Mouse (Mus musculus) intestine, postnatal 0 days (tissue): Measurements from ENCODE around the gene Hdac4. TPM values are rescaled to one million over a fixed set of nuclear protein-coding genes. Genes with fewer than 3 reads are reported as not detected.

Experiments
- ATAC-seq: fragments of 200-750 bp; cut with Nextera tagmentation; 2 replicates; pipeline ENCODE4 v1.8.0; 2017; ENCODE audit warnings: mild to moderate bottlenecking, moderate TSS enrichment, moderate library complexity
- H3K27ac ChIP-seq: fragments of 300-500 bp; sonication (generic); 2 replicates; pipeline ENCODE4 v1.5.1; 2014; ENCODE audit warnings: mild to moderate bottlenecking, low read depth, low read length, moderate library complexity
- H3K27me3 ChIP-seq: fragments of 300-500 bp; sonication (generic); replicated peaks from 2 replicates; pipeline ENCODE4 v1.6.1; 2014; ENCODE audit warnings: low read length, mixed read lengths; ENCODE audit not compliant: control insufficient read depth, insufficient read depth
- H3K36me3 ChIP-seq: fragments of 300-500 bp; sonication (generic); 2 replicates; pipeline ENCODE4 v1.6.1; 2014; ENCODE audit warnings: mild to moderate bottlenecking, moderate library complexity; ENCODE audit not compliant: control insufficient read depth, insufficient read depth
- H3K4me1 ChIP-seq: fragments of 300-500 bp; sonication (generic); replicated peaks from 2 replicates; pipeline ENCODE4 v1.6.1; 2014; ENCODE audit warnings: antibody characterized with exemption, low read length, mixed read lengths; ENCODE audit not compliant: control insufficient read depth, insufficient read depth
- H3K4me2 ChIP-seq: fragments of 300-500 bp; sonication (generic); replicated peaks from 2 replicates; pipeline ENCODE4 v1.6.1; 2014; ENCODE audit warnings: low read depth, mild to moderate bottlenecking, moderate library complexity
- H3K4me3 ChIP-seq: fragments of 300-500 bp; sonication (generic); 2 replicates; pipeline ENCODE4 v1.5.1; 2014; ENCODE audit warnings: low read depth, low read length
- H3K9ac ChIP-seq: fragments of 300-500 bp; sonication (generic); 2 replicates; pipeline ENCODE4 v1.6.1; 2014; ENCODE audit warnings: mild to moderate bottlenecking, low read depth, low read length
- H3K9me3 ChIP-seq: fragments of 300-500 bp; sonication (generic); 2 replicates; pipeline ENCODE4 v1.6.1; 2016; ENCODE audit warnings: mixed run types; ENCODE audit not compliant: control insufficient read depth
- CTCF ChIP-seq: sonication (generic); IDR thresholded peaks from 2 replicates; pipeline ENCODE4 v1.5.1; 2016; ENCODE audit warnings: low read depth, mild to moderate bottlenecking, control low read depth, antibody characterized with exemption, moderate library complexity
- WGBS: fragments of 180-500 bp; shearing (Covaris S2); extraction: QIAGEN DNeasy Blood & Tissue Kit; methylation state at CpG from one replicate; pipeline ENCODE4 v1.1.7; 2014; 5-methylcytosine and 5-hydroxymethylcytosine counted together
- polyA plus RNA-seq: library from polyadenylated mRNA; unstranded; fragments of >200 nt; fragmentation: Nextera tagmentation; extraction: Ambion mirVana; gene quantifications from 2 replicates; pipeline ENCODE4 v1.2.1, GENCODE M21; 2015

Gene Hdac4
- polyA plus RNA-seq, 1 experiment from 2014 or later: 6.7 TPM

DNA sequence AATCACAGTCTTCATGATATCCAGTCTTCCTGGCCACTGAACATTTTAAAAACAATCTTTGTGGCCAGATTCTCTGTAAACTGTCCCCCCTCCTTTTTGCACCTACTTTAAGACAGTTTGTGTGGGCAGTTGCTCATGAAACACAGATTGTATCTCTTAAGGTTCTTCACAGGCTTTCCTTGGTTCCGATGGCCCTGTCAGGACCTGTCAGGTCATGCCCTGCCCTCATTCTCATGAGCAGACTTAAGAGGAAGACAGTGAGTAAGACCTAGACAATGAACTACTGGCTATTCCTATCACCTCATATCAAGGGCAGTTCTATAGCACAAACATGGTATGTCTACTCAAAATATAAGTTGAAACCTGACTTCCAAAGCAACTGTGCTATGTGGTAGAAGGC is 135.9 kb downstream of the Hdac4 start:
- Histone ChIP-seq H3K27ac (no peak overlapping the region), H3K27me3 (no peaks in the 10 kb centered on the region), H3K9me3 (no peaks in the 10 kb centered on the region), H3K9ac (no peak overlapping the region), H3K4me3 (no peak overlapping the region), H3K36me3 (no peaks in the 10 kb centered on the region), H3K4me1 (no peaks in the 10 kb centered on the region), H3K4me2 (no peak overlapping the region)
- WGBS: 89% methylated on average over 1 of the region's 1 CpGs
- TF ChIP-seq CTCF: no peak
- ATAC-seq: no peak

DNA sequence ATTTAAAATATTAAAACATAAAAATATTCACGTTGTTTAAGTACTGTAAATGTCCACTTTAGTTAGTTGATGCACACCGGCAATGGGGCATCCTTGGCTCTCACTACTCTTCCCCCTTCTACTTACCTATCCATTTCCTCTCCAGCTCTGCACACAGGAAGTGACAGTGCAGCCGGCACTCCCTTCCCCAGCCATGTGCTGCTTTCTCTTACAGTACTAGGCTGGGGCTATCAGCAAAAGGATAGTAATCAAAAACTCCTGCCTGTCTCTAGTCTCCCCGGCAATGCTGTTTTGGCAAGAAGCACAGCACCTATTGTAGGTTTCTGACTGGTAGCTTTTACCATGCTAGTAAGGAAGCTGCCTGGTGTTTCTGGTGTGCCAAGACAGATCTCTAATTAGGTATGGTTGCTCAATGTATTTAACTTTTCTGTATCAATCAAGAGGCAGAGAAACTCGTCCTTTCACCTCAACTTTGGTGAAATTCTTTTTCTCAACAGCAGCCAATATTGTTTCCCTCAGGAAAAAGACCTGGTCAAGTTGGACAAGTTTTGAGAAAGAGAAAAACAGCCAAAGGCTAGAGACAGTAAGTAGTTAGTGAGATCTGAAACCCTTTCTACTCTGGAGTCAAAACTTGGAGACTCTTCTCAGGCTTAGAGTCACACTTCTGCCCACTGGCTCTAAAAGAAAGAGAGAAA is 136.6 kb downstream of the Hdac4 start:
- Histone ChIP-seq H3K9me3 (no peaks in the 10 kb centered on the region), H3K4me3 (no peak overlapping the region), H3K4me1 (no peaks in the 10 kb centered on the region), H3K4me2 (no peak overlapping the region), H3K36me3 (no peaks in the 10 kb centered on the region), H3K27me3 (no peaks in the 10 kb centered on the region), H3K27ac (no peak overlapping the region), H3K9ac (no peak overlapping the region)
- no peak for TF ChIP-seq CTCF
- no peak for ATAC-seq
- 72% methylated on average over 5 of the region's 5 CpGs for WGBS

DNA sequence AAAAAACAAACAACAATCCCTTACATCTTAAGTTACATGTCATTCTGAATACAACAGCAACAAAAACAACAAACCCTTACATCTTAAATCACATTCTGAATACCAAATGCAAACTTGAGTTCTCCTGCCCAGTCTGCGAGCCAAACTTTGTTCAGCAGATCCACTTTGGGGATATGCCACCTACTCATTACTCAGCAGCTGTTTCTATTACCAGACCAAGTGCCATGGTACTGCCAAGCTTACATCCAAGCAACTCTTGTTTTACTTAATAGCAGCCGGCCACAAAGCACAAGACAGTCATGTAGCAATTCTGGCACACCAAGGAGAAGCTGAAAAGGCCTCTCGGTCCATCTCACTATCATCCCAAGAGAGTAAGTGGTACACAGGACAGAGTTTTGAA is 138.4 kb downstream of the Hdac4 start:
- no peak overlapping the region for H3K27ac ChIP-seq
- H3K4me3 ChIP-seq: no peak overlapping the region
- no peaks in the 10 kb centered on the region for H3K27me3 ChIP-seq
- no peaks in the 10 kb centered on the region for H3K9me3 ChIP-seq
- H3K4me2 ChIP-seq: no peak overlapping the region
- no peak for TF ChIP-seq CTCF
- H3K9ac ChIP-seq: no peak overlapping the region
- 93% methylated on average over 3 of the region's 3 CpGs for WGBS
- no peak for ATAC-seq
- H3K36me3 ChIP-seq: no peaks in the 10 kb centered on the region
- no peaks in the 10 kb centered on the region for H3K4me1 ChIP-seq

DNA sequence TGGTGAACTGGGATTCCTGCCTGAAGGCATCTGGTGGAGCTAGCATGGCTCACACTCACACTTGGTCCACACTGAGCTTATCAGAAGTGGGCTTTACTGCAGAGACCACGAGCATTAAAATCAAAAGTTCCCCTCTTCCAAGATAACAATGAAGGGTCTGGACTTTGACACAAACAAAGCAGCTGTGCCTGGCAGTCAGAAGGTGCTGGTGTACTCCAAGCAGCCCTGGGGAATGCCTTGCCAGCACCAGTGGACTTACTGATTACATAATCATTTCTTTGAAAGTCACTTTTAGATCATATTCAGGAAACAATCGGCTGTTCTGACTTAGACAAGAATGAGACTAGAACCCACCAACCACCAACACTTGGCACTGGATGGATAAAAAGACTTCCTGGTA is 140.3 kb downstream of the Hdac4 start:
- 22% methylated on average over 2 of the region's 2 CpGs for WGBS
- no peak for ATAC-seq
- Histone ChIP-seq H3K4me1 (no peaks in the 10 kb centered on the region), H3K27me3 (no peaks in the 10 kb centered on the region), H3K27ac (no peak overlapping the region), H3K9ac (no peak overlapping the region), H3K9me3 (no peaks in the 10 kb centered on the region), H3K36me3 (no peaks in the 10 kb centered on the region), H3K4me3 (no peak overlapping the region), H3K4me2 (no peak overlapping the region)
- no peak for TF ChIP-seq CTCF

DNA sequence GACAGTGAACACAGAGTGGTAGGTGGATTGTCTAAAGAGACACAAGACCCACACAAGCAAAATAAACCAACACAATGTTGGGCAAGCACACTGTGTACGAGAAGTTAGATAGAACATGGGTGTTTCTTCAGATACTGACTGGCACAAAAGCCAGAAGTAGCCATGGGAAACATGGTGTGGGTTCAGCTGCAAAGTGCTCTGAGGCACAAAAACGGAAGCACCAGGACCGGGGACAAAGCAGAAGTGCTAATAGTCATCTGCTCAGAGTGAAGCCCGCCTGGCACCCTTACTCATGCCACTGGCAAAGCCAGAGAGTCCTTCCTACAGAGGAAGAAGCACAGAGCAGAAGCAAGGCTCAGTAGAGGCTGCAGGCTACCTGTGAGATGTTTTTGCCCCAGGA is 143.3 kb downstream of the Hdac4 start:
- TF ChIP-seq CTCF: no peak
- H3K27me3 ChIP-seq: no peaks in the 10 kb centered on the region
- 85% methylated on average over 4 of the region's 4 CpGs for WGBS

DNA sequence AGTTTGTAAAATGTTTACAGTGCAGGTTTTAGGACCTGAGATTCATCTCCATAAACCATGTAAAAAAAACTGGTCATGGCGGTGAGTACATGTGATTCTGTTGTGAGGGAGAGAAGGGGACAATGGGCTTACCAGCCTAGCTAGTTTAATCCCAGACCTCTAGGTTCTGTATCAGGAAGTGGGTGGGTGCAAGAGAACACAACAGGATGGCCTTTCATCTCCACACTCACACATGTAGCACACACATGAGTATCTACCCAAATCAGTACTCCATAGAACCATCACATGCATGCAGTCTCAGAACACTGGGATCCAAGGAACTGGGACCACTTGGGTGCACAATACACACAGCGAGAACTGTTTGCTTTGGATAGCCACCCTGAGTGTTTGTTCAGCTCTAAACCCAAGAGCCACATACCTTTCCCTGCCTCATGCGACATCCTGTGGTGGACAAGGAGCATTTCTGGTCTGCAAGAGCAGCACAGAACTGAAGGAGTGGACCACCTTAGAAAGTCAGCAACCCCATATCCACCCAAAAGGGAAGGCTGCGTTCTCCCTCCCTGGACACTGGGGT is 143.9 kb downstream of the Hdac4 start:
- Histone ChIP-seq H3K9me3 (no peaks in the 10 kb centered on the region), H3K4me2 (no peak overlapping the region), H3K9ac (no peak overlapping the region), H3K27ac (no peak overlapping the region), H3K36me3 (no peaks in the 10 kb centered on the region), H3K4me3 (no peak overlapping the region), H3K4me1 (no peaks in the 10 kb centered on the region), H3K27me3 (no peaks in the 10 kb centered on the region)
- TF ChIP-seq CTCF: peak; percentile 44; the same call in 1 of the 2 replicates
- 62% methylated on average over 4 of the region's 4 CpGs for WGBS
- no peak for ATAC-seq

More for the DNA sequence above, 143.3 kb downstream of the Hdac4 start:
- ATAC-seq: no peak
- H3K9me3 ChIP-seq: no peaks in the 10 kb centered on the region
- no peak overlapping the region for H3K4me2 ChIP-seq
- no peaks in the 10 kb centered on the region for H3K36me3 ChIP-seq
- no peak overlapping the region for H3K4me3 ChIP-seq
- no peak overlapping the region for H3K9ac ChIP-seq
- no peaks in the 10 kb centered on the region for H3K4me1 ChIP-seq
- H3K27ac ChIP-seq: no peak overlapping the region
